Mouse (Mus musculus): Measurements from ENCODE around the gene Srp54c.
A peak's percentile ranks its signal among the peaks of the same experiment; 100 is the strongest.
"Not testable (repeated sequence)": the region's sequence is repeated elsewhere in the genome, so short reads cannot be mapped to it uniquely, and the experiment has no call there.

The Srp54c gene

DNA sequence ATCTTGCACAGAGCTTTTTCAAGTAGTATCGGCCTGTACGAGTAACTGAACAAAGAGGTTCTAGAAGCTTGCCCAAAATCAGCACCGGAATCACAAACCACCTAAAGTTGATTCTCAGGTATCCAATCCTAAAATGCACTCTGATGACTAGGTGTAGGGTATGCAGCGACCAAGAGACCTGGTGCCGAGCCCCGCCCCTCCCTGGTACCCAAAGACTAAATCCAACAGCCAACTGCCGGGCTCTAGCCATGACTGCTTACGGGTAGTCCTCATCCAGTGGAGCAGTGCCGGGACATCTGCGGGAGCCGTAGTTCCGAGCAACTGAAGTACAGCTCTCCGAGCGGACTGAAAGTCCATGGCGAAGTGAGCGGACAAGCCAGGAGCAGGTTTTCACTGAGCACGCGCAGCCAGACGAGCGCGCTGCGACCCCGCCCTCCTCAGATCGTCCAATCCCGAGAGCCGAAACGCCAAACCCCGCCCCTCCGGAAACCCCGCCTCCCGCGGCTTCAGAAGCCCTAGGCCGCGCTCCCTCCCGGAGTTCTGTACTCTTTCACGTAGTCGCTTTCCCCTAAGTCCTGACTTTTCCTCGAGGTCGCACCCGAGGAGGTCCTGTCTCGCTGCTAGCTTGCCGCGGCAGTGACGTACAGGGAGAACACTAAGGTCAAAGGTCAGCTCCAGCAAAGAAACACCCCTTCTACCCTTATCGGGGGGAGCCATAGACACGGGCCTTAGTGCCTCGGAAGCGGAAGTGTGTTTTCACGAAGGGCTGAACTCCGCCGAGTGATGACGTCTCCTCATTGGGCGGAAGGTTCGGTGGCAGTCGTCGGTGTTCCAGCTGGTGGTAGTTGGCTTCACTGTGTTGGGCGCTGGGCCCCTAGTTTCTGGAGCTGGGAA lies at the start of gene Srp54c:
Gene Srp54c (plus strand): TSS at position 543 of the 894 bp plus-strand sequence.
- not testable (repeated sequence) for DNase-seq (ENCODE audit: low spot score)

GRCm38 (mm10) chr12:55187686-55188085 lies 42.3 kb upstream of the Srp54c start:
- not testable (repeated sequence) for DNase-seq (ENCODE audit: low spot score)

GRCm38 (mm10) chr12:55189127-55189526 lies 40.8 kb upstream of the Srp54c start:
- not testable (repeated sequence) for DNase-seq (ENCODE audit: low spot score)

- DNase-seq (ENCODE audit: low spot score) = not testable (repeated sequence)
Observed at GRCm38 (mm10) chr12:55199306-55199705, 30.7 kb upstream of the Srp54c start, which contains the start of gene 1700047I17Rik2. 1700047I17Rik2 (plus strand) TSS chr12:55199592.

GRCm38 (mm10) chr12:55199799-55200198 lies 30.2 kb upstream of the Srp54c start:
- not testable (repeated sequence) for DNase-seq (ENCODE audit: low spot score)

GRCm38 (mm10) chr12:55212944-55213343 lies 17.0 kb upstream of the Srp54c start:
- not testable (repeated sequence) for DNase-seq (ENCODE audit: low spot score)

DNA sequence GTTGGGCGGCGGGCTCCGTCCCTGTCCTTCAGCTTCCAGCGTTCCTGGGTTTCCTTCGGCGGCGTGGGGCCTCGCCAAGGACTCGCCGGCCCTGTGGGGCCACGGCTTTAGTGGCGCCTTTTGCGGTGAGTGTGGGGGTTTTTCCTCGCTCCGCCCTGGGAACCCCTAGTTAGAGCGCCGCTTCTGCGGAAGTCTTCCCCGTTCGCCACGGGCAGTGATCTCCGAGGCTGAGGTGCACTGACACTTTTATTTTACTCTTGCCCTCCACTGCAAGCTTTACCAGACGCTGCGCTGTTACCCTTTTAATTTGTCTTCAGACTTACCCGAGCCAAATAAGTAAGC lies 523 bp downstream of the Srp54c start:
- not testable (repeated sequence) for DNase-seq (ENCODE audit: low spot score)

- DNase-seq (ENCODE audit: low spot score) = not testable (repeated sequence)
Observed at GRCm38 (mm10) chr12:55242243-55242642, 12.3 kb downstream of the Srp54c start.

DNA sequence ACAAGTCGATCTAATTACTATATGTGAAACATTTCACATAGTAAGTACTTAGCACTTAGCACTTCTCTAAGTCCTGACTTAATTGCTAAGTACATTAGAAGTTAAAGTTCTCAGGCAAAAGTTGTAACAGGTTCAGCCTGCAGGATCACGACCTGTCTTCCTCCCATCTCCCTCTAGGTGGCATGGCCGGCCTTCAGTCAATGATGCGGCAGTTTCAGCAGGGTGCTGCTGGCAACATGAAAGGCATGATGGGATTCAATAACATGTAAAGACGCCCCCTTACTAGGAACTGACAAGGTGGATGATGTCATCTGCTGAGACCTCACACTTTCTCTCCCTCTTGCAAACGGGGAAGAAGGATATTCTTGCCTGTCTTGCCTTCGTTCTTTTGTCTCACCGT lies 32.0 kb downstream of the Srp54c start:
- not testable (repeated sequence) for DNase-seq (ENCODE audit: low spot score)

DNA sequence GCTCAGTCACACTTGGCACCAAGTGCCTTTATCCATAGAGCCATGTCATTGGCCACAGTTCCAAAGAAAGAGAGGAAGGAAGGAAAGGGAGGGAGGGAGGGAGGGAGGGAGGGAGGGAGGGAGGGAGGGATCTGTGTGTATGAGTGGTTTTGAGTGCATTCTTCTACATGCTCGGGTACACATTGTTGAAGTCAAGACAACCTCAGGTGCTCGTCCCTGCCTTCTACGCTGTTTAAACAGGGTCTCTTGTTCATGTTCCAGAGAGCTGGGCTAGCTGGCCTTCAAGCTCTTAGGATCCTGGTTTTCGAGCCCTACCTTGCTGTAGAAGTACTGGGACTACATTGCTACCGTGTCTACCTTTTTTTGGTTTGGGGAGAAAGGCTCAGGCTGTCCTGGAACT lies 33.4 kb downstream of the Srp54c start:
- DNase-seq (ENCODE audit: low spot score) = not testable (repeated sequence)

- DNase-seq (ENCODE audit: low spot score) = no peak
Observed at GRCm38 (mm10) chr12:55272243-55272642, 42.3 kb downstream of the Srp54c start.

DNA sequence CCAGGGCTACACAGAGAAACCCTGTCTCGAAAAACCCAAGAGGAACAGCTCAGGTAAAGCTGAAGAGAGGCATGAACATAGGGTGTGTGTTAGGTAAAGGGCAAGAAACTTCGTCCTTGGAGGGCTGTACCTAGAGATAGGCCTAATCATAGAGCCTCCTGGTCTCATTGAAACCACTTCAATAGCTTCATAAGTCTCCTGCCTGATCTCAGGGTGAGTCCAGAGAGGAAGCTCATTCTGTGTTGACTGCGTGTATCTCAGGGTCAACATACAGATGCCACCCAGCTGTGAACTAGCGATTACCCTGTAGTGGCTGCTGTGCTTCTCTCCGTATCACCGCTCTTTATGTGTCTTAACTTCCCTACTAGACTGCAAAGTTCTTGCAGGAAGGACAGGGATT lies 47.6 kb downstream of the Srp54c start:
- DNase-seq (ENCODE audit: low spot score) = not testable (repeated sequence)

GRCm38 (mm10) chr12:55298112-55298511 lies 68.1 kb downstream of the Srp54c start:
- DNase-seq (ENCODE audit: low spot score) = no peak

DNA sequence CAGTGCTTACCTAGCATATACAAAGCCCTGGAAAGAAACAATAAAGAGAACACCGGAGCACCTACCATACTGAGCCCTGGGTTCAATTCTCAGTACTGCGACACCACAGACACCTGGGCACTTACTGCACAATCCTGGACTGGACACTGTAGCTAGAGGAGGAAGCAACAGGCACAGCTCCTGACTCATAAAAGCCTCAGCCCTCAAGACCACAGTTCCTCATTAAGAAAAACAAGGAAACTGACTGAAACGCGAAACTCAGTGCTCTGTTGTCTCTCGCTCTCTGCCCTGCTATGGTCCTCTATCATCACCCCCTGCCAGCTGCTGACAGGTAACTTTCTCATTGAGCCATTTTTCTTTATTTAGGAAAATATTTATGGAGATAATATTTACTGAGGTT lies 69.4 kb downstream of the Srp54c start, which contains the start of gene 1110008L16Rik:
Gene 1110008L16Rik (plus strand): TSS at position 242 of the 400 bp plus-strand sequence.
- DNase-seq (ENCODE audit: low spot score) = no peak

GRCm38 (mm10) chr12:55300820-55301351 lies 70.9 kb downstream of the Srp54c start:
- no peak for DNase-seq (ENCODE audit: low spot score)

DNA sequence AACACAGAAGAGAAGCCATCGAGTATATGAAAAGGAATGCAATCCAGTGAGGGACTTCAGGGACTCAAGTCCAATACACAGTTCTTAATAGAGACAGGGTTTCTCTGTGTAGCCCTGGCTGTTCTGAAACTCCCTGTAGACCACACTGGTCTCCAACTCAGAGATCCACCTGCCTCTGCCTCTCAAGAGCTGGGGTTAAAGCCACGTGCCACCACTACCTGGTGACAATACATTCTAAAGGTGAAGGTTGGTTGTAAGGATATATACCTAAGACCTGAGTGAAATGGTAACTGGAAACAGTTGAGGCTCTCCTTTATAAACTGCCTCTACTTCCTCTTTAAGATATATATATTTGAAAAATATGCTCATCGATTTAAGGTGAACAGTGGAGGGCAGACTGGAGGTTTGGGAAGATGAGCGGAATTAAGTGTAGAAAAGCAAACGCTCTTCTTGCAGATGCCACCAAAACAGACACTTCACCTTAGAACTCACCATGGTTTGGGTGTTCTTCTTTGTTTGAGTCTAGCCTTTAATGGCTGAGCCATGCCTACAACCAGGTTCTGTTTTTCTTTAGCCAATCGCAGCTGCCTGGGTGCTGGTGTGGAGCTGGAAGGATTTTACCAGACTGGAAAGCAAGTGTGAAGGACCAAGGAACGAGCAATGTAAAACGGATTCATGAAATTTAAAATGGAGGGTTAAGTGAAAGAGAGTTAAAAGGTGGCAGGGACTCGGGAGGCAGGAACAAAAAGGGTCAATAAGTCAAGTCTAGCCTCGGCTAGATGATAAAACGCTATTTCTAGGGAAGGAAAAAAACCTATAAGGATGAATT lies 71.7 kb downstream of the Srp54c start:
- DNase-seq (ENCODE audit: low spot score) = no peak

- DNase-seq (ENCODE audit: low spot score) = peak; percentile 81
Observed at GRCm38 (mm10) chr12:55302485-55303441, 72.8 kb downstream of the Srp54c start, which contains the start of gene Ppp2r3c. Ppp2r3c (minus strand) TSS chr12:55302998.

DNA sequence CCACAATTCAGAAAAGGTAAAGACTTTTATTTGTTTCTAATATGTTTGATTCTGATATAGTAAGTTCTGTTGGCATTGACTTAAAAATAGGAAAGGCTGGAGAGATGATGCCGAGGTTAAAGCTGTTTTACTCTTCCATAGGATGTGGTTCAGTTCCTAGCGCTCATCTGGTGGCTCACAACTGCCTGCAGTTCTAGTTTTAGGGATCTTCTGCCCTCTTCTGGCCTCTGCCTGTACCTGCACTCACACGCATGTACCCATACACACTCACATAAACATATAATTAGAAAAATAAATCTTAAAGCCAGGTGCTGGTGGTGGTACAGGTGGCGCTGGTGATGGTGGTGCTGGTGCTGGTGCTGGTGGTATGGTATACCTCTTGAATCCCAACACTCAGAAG lies 76.4 kb downstream of the Srp54c start:
- DNase-seq (ENCODE audit: low spot score) = no peak

GRCm38 (mm10) chr12:55307566-55307965 lies 77.6 kb downstream of the Srp54c start:
- DNase-seq (ENCODE audit: low spot score) = no peak

DNA sequence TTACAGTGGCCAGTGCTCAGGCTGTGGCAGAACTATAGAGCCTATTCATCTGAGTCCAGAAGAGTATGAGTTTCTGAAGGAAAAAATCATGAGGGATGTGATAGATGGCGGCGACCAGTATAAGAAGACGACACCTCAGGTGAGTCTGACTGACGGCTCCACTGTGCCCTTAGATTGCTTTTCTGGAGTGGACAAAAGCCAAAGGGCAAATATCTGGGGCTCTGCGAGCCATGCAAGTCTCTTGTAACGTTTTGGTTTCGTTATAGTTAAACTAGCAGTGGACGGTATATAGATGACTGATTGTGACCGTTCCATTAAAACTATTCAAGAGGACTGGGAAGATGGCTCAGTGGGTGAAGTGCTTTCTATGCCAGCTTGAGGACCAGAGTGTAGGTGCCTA lies 78.8 kb downstream of the Srp54c start:
- no peak for DNase-seq (ENCODE audit: low spot score)

GRCm38 (mm10) chr12:55309501-55309900 lies 79.5 kb downstream of the Srp54c start:
- DNase-seq (ENCODE audit: low spot score) = no peak

All from urinary bladder, postnatal 25 days (tissue).